Mouse (Mus musculus): Measurements from ENCODE around the gene Olfr247. TPM values are rescaled to one million over a fixed set of nuclear protein-coding genes. Genes with fewer than 3 reads are reported as not detected.

Olfr247 gene
- polyA plus RNA-seq, 1 experiment: not detected

- Histone ChIP-seq H3K79me3 (ENCODE audit: low read depth) (no peaks in the 10 kb centered on the region), H3K4me3 (ENCODE audit: insufficient read depth, poor library complexity, severe bottlenecking) (no peak within 1 kb of the TSS), H3ac (ENCODE audit: control insufficient read depth, insufficient read length, low read depth) (no peak within 1 kb of the TSS), H3K27me3 (ENCODE audit: control insufficient read depth, insufficient read depth, insufficient read length) (no peaks in the 10 kb centered on the region), H3K79me2 (ENCODE audit: control insufficient read depth, insufficient read depth) (no peaks in the 10 kb centered on the region), H3K36me3 (ENCODE audit: control insufficient read depth, insufficient read depth) (no peaks in the 10 kb centered on the region)
- no peak for TF ChIP-seq FOSL1 (IDR thresholded peaks at IDR 0.05; ENCODE audit: insufficient read depth, low read length, poor library complexity, severe bottlenecking)
- TF ChIP-seq MAX (IDR thresholded peaks at IDR 0.05): no peak
- no peak for TF ChIP-seq MYOG (IDR thresholded peaks at IDR 0.05; ENCODE audit: control insufficient read depth, extremely low read depth, insufficient read length)
- TF ChIP-seq CEBPB (IDR thresholded peaks at IDR 0.05; ENCODE audit: low read depth): no peak
- no peak for TF ChIP-seq CTCF (IDR thresholded peaks at IDR 0.05; ENCODE audit: control insufficient read depth, insufficient read depth, insufficient read length)
- TF ChIP-seq MYOD1 (IDR thresholded peaks at IDR 0.05; ENCODE audit: control insufficient read depth, insufficient read length, low read depth): no peak
- TF ChIP-seq USF1 (IDR thresholded peaks at IDR 0.05; ENCODE audit: low read depth): no peak
Observed at GRCm38 (mm10) chr10:129949000-129949399, 26.9 kb downstream of the Olfr247 start, which contains the start of gene Olfr818. TSS of gene Olfr818 (minus strand) at chr10:129949100.

Other genes starting within 250 kb of the Olfr247 start
- not detected for gene Olfr805, start 246.8 kb downstream of the Olfr247 start, polyA plus RNA-seq (2012; fragmentation: generic; extraction: Trizol)
- not detected for gene Olfr806, start 234.2 kb downstream of the Olfr247 start, polyA plus RNA-seq (2012; fragmentation: generic; extraction: Trizol)
- gene Olfr807, start 218.3 kb downstream of the Olfr247 start, polyA plus RNA-seq (2012; fragmentation: generic; extraction: Trizol): not detected
- not detected for gene Olfr808, start 210.7 kb downstream of the Olfr247 start, polyA plus RNA-seq (2012; fragmentation: generic; extraction: Trizol)
- not detected for gene Olfr809, start 201.5 kb downstream of the Olfr247 start, polyA plus RNA-seq (2012; fragmentation: generic; extraction: Trizol)
- gene Olfr810, start 181.2 kb downstream of the Olfr247 start, polyA plus RNA-seq (2012; fragmentation: generic; extraction: Trizol): not detected
- not detected for gene Olfr811, start 171.7 kb downstream of the Olfr247 start, polyA plus RNA-seq (2012; fragmentation: generic; extraction: Trizol)
- gene Olfr812, start 130.0 kb downstream of the Olfr247 start, polyA plus RNA-seq (2012; fragmentation: generic; extraction: Trizol): not detected
- not detected for gene Olfr813, start 120.8 kb downstream of the Olfr247 start, polyA plus RNA-seq (2012; fragmentation: generic; extraction: Trizol)
- not detected for gene Olfr814, start 96.3 kb downstream of the Olfr247 start, polyA plus RNA-seq (2012; fragmentation: generic; extraction: Trizol)
- not detected for gene Olfr815, start 70.3 kb downstream of the Olfr247 start, polyA plus RNA-seq (2012; fragmentation: generic; extraction: Trizol)
- gene Olfr816, start 60.5 kb downstream of the Olfr247 start, polyA plus RNA-seq (2012; fragmentation: generic; extraction: Trizol): not detected
- gene Olfr818, start 27.0 kb downstream of the Olfr247 start, polyA plus RNA-seq (2012; fragmentation: generic; extraction: Trizol): not detected
- gene Olfr819, start 8.9 kb downstream of the Olfr247 start, polyA plus RNA-seq (2012; fragmentation: generic; extraction: Trizol): not detected
- gene Gm10310, start 8.9 kb upstream of the Olfr247 start, polyA plus RNA-seq (2012; fragmentation: generic; extraction: Trizol): not detected
- gene Olfr820, start 36.5 kb upstream of the Olfr247 start, polyA plus RNA-seq (2012; fragmentation: generic; extraction: Trizol): not detected
- gene Olfr821, start 54.2 kb upstream of the Olfr247 start, polyA plus RNA-seq (2012; fragmentation: generic; extraction: Trizol): not detected
- gene Olfr822, start 95.1 kb upstream of the Olfr247 start, polyA plus RNA-seq (2012; fragmentation: generic; extraction: Trizol): not detected
- gene Olfr823, start 139.2 kb upstream of the Olfr247 start, polyA plus RNA-seq (2012; fragmentation: generic; extraction: Trizol): not detected
- gene Olfr824, start 153.9 kb upstream of the Olfr247 start, polyA plus RNA-seq (2012; fragmentation: generic; extraction: Trizol): not detected
- not detected for gene Olfr825, start 190.6 kb upstream of the Olfr247 start, polyA plus RNA-seq (2012; fragmentation: generic; extraction: Trizol)
- gene Olfr826, start 208.0 kb upstream of the Olfr247 start, polyA plus RNA-seq (2012; fragmentation: generic; extraction: Trizol): not detected
- not detected for gene Olfr827, start 238.3 kb upstream of the Olfr247 start, polyA plus RNA-seq (2012; fragmentation: generic; extraction: Trizol)